Mouse (Mus musculus): Measurements from ENCODE around the gene Slc48a1. TPM values are rescaled to one million over a fixed set of nuclear protein-coding genes. Genes with fewer than 3 reads are reported as not detected.

Gene Slc48a1
- polyA plus RNA-seq, 1 experiment from 2014 or later: 32.2 TPM

DNA sequence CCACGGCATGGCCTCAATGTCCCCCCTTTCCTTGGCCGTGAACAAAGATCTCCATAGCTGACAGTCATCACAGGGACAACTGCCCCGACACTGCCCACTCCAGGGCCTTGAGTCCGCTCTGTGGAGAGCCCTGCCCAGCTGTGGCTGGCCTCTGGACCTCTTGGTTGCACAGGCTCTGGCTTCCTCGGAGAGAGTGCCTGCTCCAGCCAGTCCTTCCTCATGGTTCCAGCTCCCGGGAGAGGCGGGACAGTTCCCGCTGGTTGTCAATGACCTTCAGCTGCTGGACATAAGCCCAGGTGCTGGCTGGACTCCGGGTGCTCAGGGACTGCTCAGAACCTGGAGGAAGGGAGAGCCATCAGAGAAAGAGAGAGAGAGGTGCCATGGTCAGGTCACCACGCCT, 33.0 kb upstream of the Slc48a1 start:
- no peaks in the 10 kb centered on the region for H3K36me3 ChIP-seq (replicated peaks)
- peaks cover 25% of the 10 kb centered on the region for H3K4me1 ChIP-seq
- H3K27ac ChIP-seq: peak overlapping the region; percentile 40; the same call in 1 of the 2 replicates
- H3K9me3 ChIP-seq: no peaks in the 10 kb centered on the region
- H3K27me3 ChIP-seq (ENCODE audit: poor library complexity, severe bottlenecking): no peaks in the 10 kb centered on the region
- H3K4me3 ChIP-seq: no peak overlapping the region
- DNase-seq (ENCODE audit: extremely low spot score, low spot score): no peak
- WGBS: 82% methylated on average over 10 of the region's 10 CpGs

GRCm38 (mm10) chr15:97746278-97746677, 32.0 kb upstream of the Slc48a1 start:
- H3K4me3 ChIP-seq: no peak overlapping the region
- H3K4me1 ChIP-seq: peaks cover 30% of the 10 kb centered on the region
- no peaks in the 10 kb centered on the region for H3K36me3 ChIP-seq (replicated peaks)
- 95% methylated on average over 10 of the region's 10 CpGs for WGBS
- H3K27me3 ChIP-seq (ENCODE audit: poor library complexity, severe bottlenecking): no peaks in the 10 kb centered on the region
- H3K9me3 ChIP-seq: no peaks in the 10 kb centered on the region
- H3K27ac ChIP-seq: no peak overlapping the region
- DNase-seq (ENCODE audit: extremely low spot score, low spot score): no peak

DNA sequence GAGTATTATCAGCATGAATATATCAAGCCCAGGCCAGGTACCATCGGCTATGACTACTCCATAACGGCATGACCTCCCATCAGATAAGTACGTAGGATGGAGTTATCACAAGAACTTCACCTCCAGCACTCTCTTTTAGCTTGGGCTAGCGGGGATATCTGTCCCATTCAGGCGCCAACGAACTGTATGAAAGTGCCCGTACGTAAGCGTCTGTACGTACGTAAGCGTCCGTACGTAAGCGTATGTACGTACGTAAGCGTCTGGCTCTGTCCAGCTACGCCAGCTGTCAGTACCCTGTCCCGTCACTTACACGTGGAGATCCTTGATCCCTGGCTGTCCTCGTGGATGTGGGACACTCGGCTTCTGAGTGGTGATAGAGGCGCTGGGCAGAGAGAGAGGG, 31.6 kb upstream of the Slc48a1 start:
- WGBS: 95% methylated on average over 24 of the region's 24 CpGs
- H3K27me3 ChIP-seq (ENCODE audit: poor library complexity, severe bottlenecking): no peaks in the 10 kb centered on the region
- no peaks in the 10 kb centered on the region for H3K9me3 ChIP-seq
- peaks cover 28% of the 10 kb centered on the region for H3K4me1 ChIP-seq
- no peaks in the 10 kb centered on the region for H3K36me3 ChIP-seq (replicated peaks)
- H3K27ac ChIP-seq: no peak overlapping the region
- no peak for DNase-seq (ENCODE audit: extremely low spot score, low spot score)
- H3K4me3 ChIP-seq: no peak overlapping the region

GRCm38 (mm10) chr15:97747486-97747885, 30.8 kb upstream of the Slc48a1 start:
- no peak overlapping the region for H3K27ac ChIP-seq
- no peak for DNase-seq (ENCODE audit: extremely low spot score, low spot score)
- H3K9me3 ChIP-seq: no peaks in the 10 kb centered on the region
- H3K4me3 ChIP-seq: no peak overlapping the region
- WGBS: 92% methylated on average over 4 of the region's 4 CpGs
- no peaks in the 10 kb centered on the region for H3K27me3 ChIP-seq (ENCODE audit: poor library complexity, severe bottlenecking)
- peaks cover 21% of the 10 kb centered on the region for H3K4me1 ChIP-seq
- H3K36me3 ChIP-seq (replicated peaks): no peaks in the 10 kb centered on the region

DNA sequence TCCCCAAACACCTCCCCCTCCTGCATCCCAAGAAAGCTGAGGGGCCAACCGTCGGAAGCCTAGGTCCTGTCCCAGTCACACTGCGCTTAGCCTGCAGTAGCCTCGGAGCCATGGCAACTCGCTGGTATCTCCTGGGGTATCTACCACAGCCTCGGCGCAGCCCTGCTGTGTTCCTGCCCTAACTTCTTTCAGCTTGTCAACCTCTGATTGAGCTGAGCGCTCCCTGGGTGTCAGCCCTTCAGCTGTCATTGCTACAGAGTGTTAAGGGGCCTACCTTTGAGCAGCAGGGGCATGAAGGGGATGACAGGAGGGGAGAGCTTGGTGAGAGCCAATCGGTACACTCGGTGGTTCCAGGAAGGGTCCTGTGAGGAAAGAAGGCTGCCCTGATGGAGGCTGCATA, 30.0 kb upstream of the Slc48a1 start:
- Histone ChIP-seq H3K9me3 (no peaks in the 10 kb centered on the region), H3K27me3 (ENCODE audit: poor library complexity, severe bottlenecking) (no peaks in the 10 kb centered on the region), H3K4me3 (no peak overlapping the region), H3K36me3 (replicated peaks) (no peaks in the 10 kb centered on the region), H3K27ac (0 out of 2 replicates have a peak overlapping the region, but pooled peaks have one; percentile 2), H3K4me1 (peaks cover 20% of the 10 kb centered on the region)
- no peak for DNase-seq (ENCODE audit: extremely low spot score, low spot score)
- WGBS: 64% methylated on average over 10 of the region's 10 CpGs

GRCm38 (mm10) chr15:97748964-97749363, 29.4 kb upstream of the Slc48a1 start:
- H3K4me3 ChIP-seq: no peak overlapping the region
- no peaks in the 10 kb centered on the region for H3K9me3 ChIP-seq
- H3K4me1 ChIP-seq: peaks cover 24% of the 10 kb centered on the region
- no peaks in the 10 kb centered on the region for H3K36me3 ChIP-seq (replicated peaks)
- 85% methylated on average over 4 of the region's 4 CpGs for WGBS
- H3K27ac ChIP-seq: 0 out of 2 replicates have a peak overlapping the region, but pooled peaks have one; percentile 2
- H3K27me3 ChIP-seq (ENCODE audit: poor library complexity, severe bottlenecking): no peaks in the 10 kb centered on the region
- no peak for DNase-seq (ENCODE audit: extremely low spot score, low spot score)

DNA sequence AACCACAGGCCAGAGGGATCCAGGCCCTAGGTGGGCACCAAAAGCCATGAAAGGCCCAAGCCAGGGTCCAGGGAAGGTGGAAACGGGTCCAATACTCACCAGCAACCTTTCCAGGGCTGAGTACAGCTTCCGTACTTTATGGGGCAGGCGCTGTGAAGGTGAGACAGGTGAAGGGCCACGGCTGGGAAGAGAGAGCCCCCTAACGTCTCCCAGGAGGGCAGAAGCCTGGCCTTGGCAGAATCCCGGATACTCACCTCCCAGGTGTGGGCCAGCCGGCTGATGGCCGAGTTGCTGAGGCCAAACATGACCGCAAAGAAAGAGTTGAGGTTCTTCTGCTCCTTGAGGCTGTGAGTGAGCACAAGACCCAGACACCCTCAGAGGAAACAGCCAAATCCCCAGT, 28.9 kb upstream of the Slc48a1 start:
- Histone ChIP-seq H3K9me3 (no peaks in the 10 kb centered on the region), H3K4me3 (no peak overlapping the region), H3K27me3 (ENCODE audit: poor library complexity, severe bottlenecking) (no peaks in the 10 kb centered on the region), H3K36me3 (replicated peaks) (no peaks in the 10 kb centered on the region), H3K27ac (no peak overlapping the region), H3K4me1 (peaks cover 28% of the 10 kb centered on the region)
- no peak for DNase-seq (ENCODE audit: extremely low spot score, low spot score)
- 86% methylated on average over 9 of the region's 9 CpGs for WGBS

- DNase-seq (ENCODE audit: extremely low spot score, low spot score): no peak
- Histone ChIP-seq H3K4me3 (no peak overlapping the region), H3K27ac (peak overlapping the region; percentile 45; the same call in 1 of the 2 replicates), H3K9me3 (no peaks in the 10 kb centered on the region), H3K4me1 (peaks cover 33% of the 10 kb centered on the region), H3K27me3 (ENCODE audit: poor library complexity, severe bottlenecking) (no peaks in the 10 kb centered on the region), H3K36me3 (replicated peaks) (no peaks in the 10 kb centered on the region)
- 93% methylated on average over 13 of the region's 13 CpGs for WGBS
These were observed 28.5 kb upstream of the Slc48a1 start for GRCm38 (mm10) chr15:97749841-97750240.

GRCm38 (mm10) chr15:97750697-97751096, 27.6 kb upstream of the Slc48a1 start:
- no peak for DNase-seq (ENCODE audit: extremely low spot score, low spot score)
- WGBS: 68% methylated on average over 12 of the region's 12 CpGs
- H3K27me3 ChIP-seq (ENCODE audit: poor library complexity, severe bottlenecking): no peaks in the 10 kb centered on the region
- no peak overlapping the region for H3K4me3 ChIP-seq
- peak overlapping the region; percentile 45; the same call in 1 of the 2 replicates for H3K27ac ChIP-seq
- no peaks in the 10 kb centered on the region for H3K36me3 ChIP-seq (replicated peaks)
- H3K9me3 ChIP-seq: no peaks in the 10 kb centered on the region
- peaks cover 37% of the 10 kb centered on the region for H3K4me1 ChIP-seq

DNA sequence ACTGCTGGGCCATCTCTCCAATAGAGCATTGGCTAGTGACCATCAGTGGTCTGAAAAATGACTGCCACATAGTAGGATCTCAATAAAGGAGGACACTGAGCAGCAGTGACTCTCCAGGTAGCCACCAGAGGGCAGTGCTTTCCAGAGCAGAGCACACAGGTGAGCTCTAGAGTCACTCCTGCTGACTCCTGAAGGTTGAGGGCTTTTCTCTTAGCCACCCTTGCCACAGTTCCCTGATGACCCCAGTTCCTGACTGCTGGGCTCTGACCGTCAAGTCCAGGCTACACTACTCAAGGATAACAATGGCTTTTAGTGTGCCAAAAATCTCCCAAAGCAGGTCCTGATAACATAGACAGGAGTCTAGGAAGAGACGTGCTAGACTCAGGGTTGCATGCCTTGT, 26.6 kb upstream of the Slc48a1 start:
- H3K4me1 ChIP-seq: peaks cover 40% of the 10 kb centered on the region
- no peak for DNase-seq (ENCODE audit: extremely low spot score, low spot score)
- WGBS: 88% methylated on average over 2 of the region's 2 CpGs
- H3K9me3 ChIP-seq: no peaks in the 10 kb centered on the region
- H3K27me3 ChIP-seq (ENCODE audit: poor library complexity, severe bottlenecking): no peaks in the 10 kb centered on the region
- H3K27ac ChIP-seq: 0 out of 2 replicates have a peak overlapping the region, but pooled peaks have one; percentile 8
- no peaks in the 10 kb centered on the region for H3K36me3 ChIP-seq (replicated peaks)
- no peak overlapping the region for H3K4me3 ChIP-seq

DNA sequence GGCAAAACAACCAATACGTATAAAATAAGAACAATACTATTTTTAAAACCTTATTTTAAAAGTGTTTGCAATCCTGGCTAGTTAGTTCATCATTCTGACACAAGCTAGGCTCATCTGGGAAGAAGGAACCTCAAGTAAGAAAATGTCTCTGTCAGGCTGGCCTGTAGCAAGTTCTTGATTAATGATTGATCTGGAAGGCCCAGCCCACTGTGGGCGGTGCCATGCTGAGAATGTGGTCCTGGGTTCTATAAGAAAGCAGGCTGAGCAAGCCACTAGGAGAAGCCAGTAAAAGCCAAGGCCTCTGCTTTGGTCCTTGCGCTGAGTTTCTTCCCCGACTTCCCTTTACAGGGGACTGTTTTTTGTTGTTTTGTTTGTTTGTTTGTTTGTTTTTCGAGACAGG, 25.8 kb upstream of the Slc48a1 start:
- Histone ChIP-seq H3K4me3 (no peak overlapping the region), H3K9me3 (no peaks in the 10 kb centered on the region), H3K27me3 (ENCODE audit: poor library complexity, severe bottlenecking) (no peaks in the 10 kb centered on the region), H3K36me3 (replicated peaks) (no peaks in the 10 kb centered on the region), H3K4me1 (peaks cover 40% of the 10 kb centered on the region), H3K27ac (no peak overlapping the region)
- WGBS: 91% methylated on average over 5 of the region's 5 CpGs
- no peak for DNase-seq (ENCODE audit: extremely low spot score, low spot score)

DNA sequence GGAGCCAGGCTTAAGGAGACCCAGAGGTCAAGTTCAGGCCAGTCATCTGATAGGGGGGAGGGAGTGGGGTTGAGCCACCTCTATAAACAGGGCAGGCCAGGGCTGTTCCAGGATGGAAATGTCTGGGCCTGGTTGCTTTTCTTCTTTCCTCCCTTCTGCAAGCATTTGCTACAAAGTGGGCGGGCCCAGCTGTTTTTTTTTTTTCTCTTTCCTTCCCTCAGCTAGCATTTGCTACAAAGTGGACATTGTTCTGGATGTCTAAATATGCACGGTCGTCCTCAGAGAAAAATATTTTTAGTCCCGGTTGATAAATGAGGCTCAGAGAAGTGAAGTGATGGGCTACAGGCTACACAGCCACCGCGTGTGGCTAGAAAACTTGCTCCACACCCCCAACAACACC, 23.8 kb upstream of the Slc48a1 start:
- H3K27ac ChIP-seq: no peak overlapping the region
- DNase-seq (ENCODE audit: extremely low spot score, low spot score): no peak
- 70% methylated on average over 6 of the region's 6 CpGs for WGBS

DNA sequence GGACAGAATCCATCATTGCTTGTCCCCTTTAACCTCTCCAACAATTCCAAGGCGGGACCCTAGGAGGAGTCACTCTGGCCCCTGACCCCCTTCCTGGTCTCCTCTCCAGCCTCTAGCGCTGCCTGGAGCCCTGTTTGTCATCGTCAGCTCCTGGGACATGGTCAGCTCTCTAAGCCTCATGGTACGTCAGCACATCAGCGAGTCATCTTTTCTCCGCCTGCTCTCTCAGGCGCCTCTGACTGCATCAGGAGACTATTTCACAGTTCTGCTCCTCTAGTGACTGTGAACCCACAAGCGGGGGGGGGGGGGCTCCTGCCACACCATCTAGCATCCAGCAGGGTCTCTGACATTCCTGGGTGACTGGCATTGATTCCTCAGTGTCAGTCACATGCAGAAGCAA, 23.0 kb upstream of the Slc48a1 start:
- no peaks in the 10 kb centered on the region for H3K36me3 ChIP-seq (replicated peaks)
- no peak overlapping the region for H3K4me3 ChIP-seq
- no peak for DNase-seq (ENCODE audit: extremely low spot score, low spot score)
- H3K27ac ChIP-seq: no peak overlapping the region
- 61% methylated on average over 8 of the region's 8 CpGs for WGBS
- peaks cover 32% of the 10 kb centered on the region for H3K4me1 ChIP-seq
- no peaks in the 10 kb centered on the region for H3K9me3 ChIP-seq
- 0 out of 2 replicates have a peak, but pooled peaks cover 6% of the 10 kb centered on the region for H3K27me3 ChIP-seq (ENCODE audit: poor library complexity, severe bottlenecking)

More for the DNA sequence above, 23.8 kb upstream of the Slc48a1 start:
- Histone ChIP-seq H3K4me3 (no peak overlapping the region), H3K36me3 (replicated peaks) (no peaks in the 10 kb centered on the region), H3K9me3 (no peaks in the 10 kb centered on the region), H3K4me1 (peaks cover 32% of the 10 kb centered on the region), H3K27me3 (ENCODE audit: poor library complexity, severe bottlenecking) (no peaks in the 10 kb centered on the region)

DNA sequence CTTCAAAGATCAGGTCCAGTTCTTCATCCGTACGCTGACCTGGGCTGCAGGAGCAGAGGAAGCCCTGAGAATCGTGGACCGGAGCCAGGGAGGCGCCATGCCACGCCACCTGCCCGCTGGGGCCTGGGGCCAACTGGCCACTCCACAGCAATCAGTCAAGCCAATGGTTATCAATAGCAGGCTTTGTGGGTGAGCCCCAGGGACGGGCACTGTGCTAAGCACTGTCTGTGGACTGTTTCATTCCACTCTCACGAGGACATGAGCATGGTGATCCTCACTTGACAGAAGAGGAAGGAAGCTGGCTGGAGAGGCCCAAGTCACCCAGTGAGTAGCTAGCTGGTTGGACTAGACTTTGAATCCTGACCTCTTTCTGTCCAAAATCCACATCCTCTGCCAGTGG, 18.3 kb upstream of the Slc48a1 start:
- peaks cover 34% of the 10 kb centered on the region for H3K4me1 ChIP-seq
- DNase-seq (ENCODE audit: extremely low spot score, low spot score): no peak
- WGBS: 91% methylated on average over 9 of the region's 9 CpGs
- no peaks in the 10 kb centered on the region for H3K36me3 ChIP-seq (replicated peaks)
- no peak overlapping the region for H3K4me3 ChIP-seq
- H3K27me3 ChIP-seq (ENCODE audit: poor library complexity, severe bottlenecking): peaks cover 49% of the 10 kb centered on the region
- no peak overlapping the region for H3K27ac ChIP-seq
- no peaks in the 10 kb centered on the region for H3K9me3 ChIP-seq
